Mouse (Mus musculus) adipose tissue, adult 10 weeks (tissue): ENCODE measurements around the gene Sprr2a1. TPM values are rescaled to one million over a fixed set of nuclear protein-coding genes. Genes with fewer than 3 reads are reported as not detected.

Source experiments
- polyA plus RNA-seq: library from polyadenylated mRNA; stranded (reverse); fragments of 350-450 nt; fragmentation: Illumina TruSeq; extraction: RNeasy Lipid Tissue Mini Kit (QIAGEN cat#74804); gene quantifications from one replicate; pipeline ENCODE4 v1.2.3, GENCODE M21; 2014; ENCODE audit warnings: low read depth, low replicate concordance

Sprr2a1 gene
- not detected for polyA plus RNA-seq

GRCm38 (mm10) chr3:92215569-92215968 is at the start of gene Sprr2a1, which contains the start of gene Sprr2a2:
TSS of gene Sprr2a1 (plus strand) at chr3:92215799.
TSS of gene Sprr2a2 (plus strand) at chr3:92215920.

Other genes with a start within 250 kb of the Sprr2a1 start
- gene Pglyrp3, start 201.2 kb upstream of the Sprr2a1 start, polyA plus RNA-seq: not detected
- 1.1 TPM for gene Lor, start 132.7 kb upstream of the Sprr2a1 start, polyA plus RNA-seq
- gene Prr9, start 91.9 kb upstream of the Sprr2a1 start, polyA plus RNA-seq: not detected
- 22.1 TPM for gene Lelp1, start 73.1 kb upstream of the Sprr2a1 start, polyA plus RNA-seq
- 0.83 TPM for gene Sprr2a2, start 121 bp downstream of the Sprr2a1 start, polyA plus RNA-seq
- gene Sprr2a3, start 69.6 kb downstream of the Sprr2a1 start, polyA plus RNA-seq: not detected
- not detected for gene Sprr2b, start 100.8 kb downstream of the Sprr2a1 start, polyA plus RNA-seq
- not detected for gene Sprr2d, start 123.3 kb downstream of the Sprr2a1 start, polyA plus RNA-seq
- gene Sprr2e, start 136.3 kb downstream of the Sprr2a1 start, polyA plus RNA-seq: not detected
- gene Sprr2f, start 149.4 kb downstream of the Sprr2a1 start, polyA plus RNA-seq: not detected
- not detected for gene Sprr2h, start 169.9 kb downstream of the Sprr2a1 start, polyA plus RNA-seq
- not detected for gene Sprr2i, start 192.2 kb downstream of the Sprr2a1 start, polyA plus RNA-seq
- gene Sprr2j-ps, start 202.3 kb downstream of the Sprr2a1 start, polyA plus RNA-seq: not detected
- 4.8 TPM for gene Gm9774, start 213.6 kb downstream of the Sprr2a1 start, polyA plus RNA-seq
- not detected for gene Sprr2k, start 216.8 kb downstream of the Sprr2a1 start, polyA plus RNA-seq
- gene Sprr1b, start 223.0 kb downstream of the Sprr2a1 start, polyA plus RNA-seq: not detected
- gene Sprr3, start 242.9 kb downstream of the Sprr2a1 start, polyA plus RNA-seq: not detected